Mouse (Mus musculus) liver, embryonic 14.5 days (tissue): ENCODE measurements around the gene Galr2. TPM values are rescaled to one million over a fixed set of nuclear protein-coding genes. Genes with fewer than 3 reads are reported as not detected.
"Not testable (repeated sequence)": the region's sequence is repeated elsewhere in the genome, so short reads cannot be mapped to it uniquely, and the experiment has no call there.

Experiments used
- ATAC-seq: fragments of 200-750 bp; cut with Nextera tagmentation; 2 replicates; pipeline ENCODE4 v1.8.0; 2017; ENCODE audit warnings: moderate number of reproducible peaks, mild to moderate bottlenecking, moderate library complexity; ENCODE audit not compliant: insufficient read depth
- DNase-seq, 3 experiments: peaks; one replicate each; pipeline ENCODE4 v3.0.0-alpha.2; 2012 to 2013; ENCODE audit warnings: low read depth in 3 of 3, low spot score in 3 of 3
- H3K27ac ChIP-seq: fragments of 300-500 bp; sonication (generic); 2 replicates; pipeline ENCODE4 v1.5.1; 2014; ENCODE audit warnings: moderate library complexity, mild to moderate bottlenecking, control low read depth, inconsistent platforms
- H3K27me3 ChIP-seq: fragments of 300-500 bp; sonication (generic); 2 replicates; pipeline ENCODE4 v1.6.1; 2014; ENCODE audit warnings: mild to moderate bottlenecking, low read length, moderate library complexity; ENCODE audit not compliant: control insufficient read depth, insufficient read depth
- H3K36me3 ChIP-seq: fragments of 300-500 bp; sonication (generic); replicated peaks from 2 replicates; pipeline ENCODE4 v1.6.1; 2014; ENCODE audit warnings: low read depth; ENCODE audit not compliant: control insufficient read depth, insufficient read depth
- H3K4me1 ChIP-seq, 2 experiments: fragments of 200-500 bp in 1 of 2; fragments of 300-500 bp in 1 of 2; sonication (generic) in 1 of 2; replicated peaks; 2 replicates each; pipeline ENCODE4 v1.6.1; 2012 to 2014; ENCODE audit warnings: antibody characterized with exemption in 1 of 2, inconsistent platforms in 1 of 2, low read length in 1 of 2; ENCODE audit not compliant: control insufficient read depth in 2 of 2, insufficient read depth in 2 of 2
- H3K4me2 ChIP-seq: fragments of 300-500 bp; sonication (generic); 2 replicates; pipeline ENCODE4 v1.6.1; 2014; ENCODE audit warnings: low read depth, mild to moderate bottlenecking, control low read depth, moderate library complexity
- H3K4me3 ChIP-seq, 2 experiments: fragments of 200-500 bp in 1 of 2; fragments of 300-500 bp in 1 of 2; sonication (generic) in 1 of 2; 2 replicates each; pipeline ENCODE4 v1.5.1; 2012 to 2014; ENCODE audit warnings: low read depth in 2 of 2, low read length in 2 of 2, mild to moderate bottlenecking in 2 of 2, control low read depth in 1 of 2, inconsistent platforms in 1 of 2, moderate library complexity in 1 of 2; ENCODE audit not compliant: insufficient read depth in 1 of 2
- H3K9ac ChIP-seq: fragments of 300-500 bp; sonication (generic); replicated peaks from 2 replicates; pipeline ENCODE4 v1.6.1; 2014; ENCODE audit warnings: mild to moderate bottlenecking, control low read depth, moderate library complexity
- H3K9me3 ChIP-seq: fragments of 300-500 bp; sonication (generic); 2 replicates; pipeline ENCODE4 v1.6.1; 2016; ENCODE audit warnings: low read length, mixed read lengths; ENCODE audit not compliant: control insufficient read depth
- CTCF ChIP-seq: IDR thresholded peaks from 2 replicates; pipeline ENCODE4 v1.5.1; 2016; ENCODE audit warnings: antibody characterized with exemption, low read depth, control low read depth
- EP300 ChIP-seq: IDR thresholded peaks from 2 replicates; pipeline ENCODE4 v1.6.1; 2016; ENCODE audit warnings: antibody characterized with exemption, low read depth
- WGBS: fragments of 180-500 bp; shearing (Covaris S2); extraction: QIAGEN DNeasy Blood & Tissue Kit; methylation state at CpG from one replicate; pipeline ENCODE4 v1.1.7; 2014; ENCODE audit not compliant: insufficient replicate concordance; 5-methylcytosine and 5-hydroxymethylcytosine counted together
- polyA plus RNA-seq, 2 experiments: library from polyadenylated mRNA; depleted of rRNA in 1 of 2; stranded (reverse) in 1 of 2; unstranded in 1 of 2; fragments of >200 nt; fragmentation: Nextera tagmentation in 1 of 2; extraction: Ambion mirVana in 1 of 2; gene quantifications; 2 replicates each; pipeline versions ENCODE4 v1.2.1 to v1.2.3; 2012 to 2014

Gene Galr2
- polyA plus RNA-seq, 2 experiments = 0.02 TPM; not detected in 1

GRCm38 (mm10) chr11:116269560-116269959 is 11.2 kb upstream of the Galr2 start:
- Histone ChIP-seq H3K4me2 (no peak overlapping the region), H3K9me3 (no peaks in the 10 kb centered on the region), H3K27me3 (no peaks in the 10 kb centered on the region), H3K4me1 (peaks cover under 1 to 15% of the 10 kb centered on the region in 2 experiments), H3K9ac (no peak overlapping the region), H3K4me3 (no peak overlapping the region), H3K36me3 (peaks cover 47% of the 10 kb centered on the region), H3K27ac (no peak overlapping the region)
- TF ChIP-seq EP300 (no peak), CTCF (no peak)
- ATAC-seq (no peak), DNase-seq (no peak)
- 83% methylated on average over 8 of the region's 8 CpGs for WGBS

GRCm38 (mm10) chr11:116272589-116273468 is 7.9 kb upstream of the Galr2 start:
- 19% methylated on average over 12 of the region's 12 CpGs for WGBS
- DNase-seq (no peak), ATAC-seq (no peak)
- Histone ChIP-seq H3K9me3 (no peaks in the 10 kb centered on the region), H3K27me3 (no peaks in the 10 kb centered on the region), H3K9ac (peak overlapping the region; percentile 96), H3K27ac (no peak overlapping the region), H3K36me3 (peaks cover 25% of the 10 kb centered on the region), H3K4me1 (peaks cover 2 to 11% of the 10 kb centered on the region in 2 experiments), H3K4me3 (peak overlapping the region; percentile 83 to 100), H3K4me2 (peak overlapping the region; percentile 77)
- no peak for TF ChIP-seq CTCF
- TF ChIP-seq EP300 = no peak

GRCm38 (mm10) chr11:116273469-116274044 is 7.2 kb upstream of the Galr2 start:
- H3K4me1 ChIP-seq = peaks cover 2 to 11% of the 10 kb centered on the region in 2 experiments
- no peaks in the 10 kb centered on the region for H3K9me3 ChIP-seq
- ATAC-seq (peak; percentile 58), DNase-seq (no peak)
- TF ChIP-seq EP300 (no peak), CTCF (no peak)
- H3K9ac ChIP-seq = peak overlapping the region; percentile 96
- under 1% methylated on average over 39 of the region's 39 CpGs for WGBS
- H3K36me3 ChIP-seq = peaks cover 19% of the 10 kb centered on the region
- peak overlapping the region; percentile 16 for H3K27ac ChIP-seq
- H3K27me3 ChIP-seq = no peaks in the 10 kb centered on the region
- H3K4me2 ChIP-seq = peak overlapping the region; percentile 77
- H3K4me3 ChIP-seq = peak overlapping the region; percentile 83 to 100

GRCm38 (mm10) chr11:116274045-116274666 is 6.6 kb upstream of the Galr2 start, which contains the start of gene Srp68:
TSS of gene Srp68 (minus strand) at chr11:116274217.
- TF ChIP-seq EP300 = no peak
- peak; percentile 43 for TF ChIP-seq CTCF
- H3K9ac ChIP-seq = peak within 1 kb of the TSS; percentile 96
- peak; percentile 73 to 80 (median 76) for DNase-seq
- H3K36me3 ChIP-seq = peaks cover 19% of the 10 kb centered on the region
- peak within 1 kb of the TSS; percentile 16 for H3K27ac ChIP-seq
- H3K27me3 ChIP-seq = no peaks in the 10 kb centered on the region
- ATAC-seq = peak; percentile 94
- H3K9me3 ChIP-seq = no peaks in the 10 kb centered on the region
- peak within 1 kb of the TSS; percentile 83 to 100 for H3K4me3 ChIP-seq
- WGBS = 1% methylated on average over 32 of the region's 32 CpGs
- H3K4me2 ChIP-seq = peak within 1 kb of the TSS; percentile 77
- peaks cover 2 to 11% of the 10 kb centered on the region in 2 experiments for H3K4me1 ChIP-seq

GRCm38 (mm10) chr11:116277184-116277583 is 3.6 kb upstream of the Galr2 start:
- not testable (repeated sequence) for H3K4me3 ChIP-seq, H3K9ac ChIP-seq, ATAC-seq, DNase-seq, H3K27ac ChIP-seq, H3K4me2 ChIP-seq, H3K36me3 ChIP-seq, H3K9me3 ChIP-seq
- Histone ChIP-seq H3K27me3 (peaks cover 20% of the 10 kb centered on the region), H3K4me1 (peaks cover 2 to 11% of the 10 kb centered on the region in 2 experiments)
- 52% methylated on average over 1 of the region's 1 CpGs for WGBS
